Mouse (Mus musculus) CD4-positive, CD25-positive, alpha-beta regulatory T cell, adult 4 months (primary cell): ENCODE results near the gene Stam2. TPM values are rescaled to one million over a fixed set of nuclear protein-coding genes. Genes with fewer than 3 reads are reported as not detected.

ENCODE experiments used
- ATAC-seq: one replicate; pipeline ENCODE4 v1.8.0; 2017
- polyA plus RNA-seq, 2 experiments: library from polyadenylated mRNA; unstranded; fragments of 100-300 nt; shearing (Covaris generic); gene quantifications; one replicate each; pipeline ENCODE4 v1.2.1; 2017

The Stam2 gene
- polyA plus RNA-seq, result 10 to 100 TPM; 39.3 to 47.8 TPM

DNA sequence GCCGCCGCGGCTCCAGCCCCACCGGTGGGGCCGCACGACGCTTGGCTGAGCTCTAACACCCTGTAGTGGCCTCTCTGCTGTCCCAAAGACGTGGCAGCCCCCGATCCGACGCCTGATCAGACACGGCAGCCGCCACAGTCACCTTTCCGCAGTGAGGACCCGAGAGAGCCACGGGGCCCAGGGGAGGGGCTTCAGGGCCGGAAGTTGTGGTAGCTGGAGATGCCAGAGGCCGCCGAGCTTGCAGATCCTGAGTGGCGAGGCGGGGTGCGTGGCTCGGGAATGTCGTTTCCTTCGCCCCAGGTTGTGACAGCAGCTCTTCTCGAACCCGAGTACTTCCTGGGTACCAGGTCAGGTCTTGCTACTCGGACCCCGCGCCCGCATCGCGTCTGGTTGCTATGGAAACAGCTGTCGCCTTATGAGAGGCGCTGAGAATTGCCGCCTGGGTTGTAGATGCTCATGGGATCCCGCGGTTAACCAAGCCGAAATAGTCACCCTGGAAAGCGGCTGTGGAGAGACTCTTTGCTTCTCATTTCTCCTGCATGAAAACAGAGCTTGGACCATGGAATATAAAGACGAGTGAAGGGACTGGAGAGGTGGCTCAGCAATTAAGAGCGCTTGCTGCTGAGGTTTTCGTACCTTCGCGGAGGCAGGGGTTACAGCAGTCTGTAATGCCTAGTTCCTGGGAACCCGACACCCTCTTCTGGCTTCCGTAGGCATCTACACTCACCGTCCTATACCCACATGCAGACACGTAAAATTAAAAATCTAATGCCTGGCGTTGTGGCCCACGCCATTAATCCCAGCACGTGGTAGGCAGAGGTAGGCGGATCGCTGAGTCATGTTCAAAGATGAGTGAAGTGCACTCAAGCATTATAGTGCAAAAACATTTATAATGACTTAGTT, at the start of gene Stam2:
Gene Stam2, minus strand, starts transcription at position 26 of the 903 bp plus-strand sequence.
- ATAC-seq, result peak; percentile 95

- ATAC-seq, result no peak
These were observed 43.1 kb upstream of the Stam2 start for GRCm38 (mm10) chr2:52785106-52785721.

GRCm38 (mm10) chr2:52779987-52780386, 37.9 kb upstream of the Stam2 start:
- ATAC-seq, result no peak

DNA sequence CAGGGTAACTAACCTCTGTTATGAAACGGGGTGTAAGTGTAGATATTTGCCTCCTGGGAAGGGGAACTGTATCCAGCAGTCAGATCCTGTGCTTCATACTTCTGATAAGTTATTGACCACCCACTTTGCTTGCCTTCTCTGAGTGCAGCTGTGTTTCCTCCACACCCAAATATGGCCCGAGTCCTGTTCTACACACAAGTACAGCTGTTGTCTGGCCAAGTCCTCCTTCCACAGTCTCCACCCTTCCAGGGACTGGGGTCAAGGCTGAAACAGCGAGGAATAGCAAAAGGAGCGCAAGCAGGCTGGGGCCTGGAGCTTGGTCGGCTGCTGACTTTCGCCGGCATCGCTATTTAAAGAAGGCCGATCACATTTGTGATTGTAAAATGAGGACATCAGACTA, 37.3 kb upstream of the Stam2 start:
- no peak for ATAC-seq

GRCm38 (mm10) chr2:52777839-52778238, 35.8 kb upstream of the Stam2 start:
- ATAC-seq, result no peak

- ATAC-seq, result no peak
These were observed 32.3 kb upstream of the Stam2 start for GRCm38 (mm10) chr2:52774373-52774772.

DNA sequence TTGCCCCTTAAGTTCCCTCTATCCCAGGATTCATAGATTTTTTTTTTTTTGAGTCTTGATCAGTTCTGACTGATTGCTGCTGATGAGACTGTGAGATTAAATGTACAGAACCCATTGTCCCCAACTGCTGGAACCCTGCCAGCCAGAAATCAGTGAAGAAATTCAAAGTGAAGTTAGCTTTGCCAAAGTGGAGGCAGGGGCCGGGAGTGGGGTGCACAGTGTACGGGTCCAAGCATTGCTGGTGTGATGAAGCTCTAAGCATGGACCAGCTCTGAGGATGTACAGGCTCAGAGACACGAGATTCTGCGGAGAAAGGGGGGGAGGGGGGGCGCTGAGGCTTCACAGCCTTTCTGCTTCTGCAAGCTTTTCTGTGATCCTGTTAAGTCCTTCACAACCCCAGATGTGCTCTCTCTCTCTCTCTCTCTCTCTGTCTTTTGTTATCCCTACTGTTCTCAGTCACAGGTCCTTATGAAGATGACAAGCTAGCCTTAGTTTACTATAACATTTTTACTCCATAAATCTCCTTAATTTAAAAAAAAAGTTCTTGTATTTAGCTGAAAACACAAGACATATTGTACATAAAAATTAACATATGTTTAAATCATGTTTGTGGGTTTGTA, 30.8 kb upstream of the Stam2 start:
- ATAC-seq, result no peak

- ATAC-seq, result peak; percentile 34
These were observed 23.0 kb upstream of the Stam2 start for GRCm38 (mm10) chr2:52765130-52765529.

DNA sequence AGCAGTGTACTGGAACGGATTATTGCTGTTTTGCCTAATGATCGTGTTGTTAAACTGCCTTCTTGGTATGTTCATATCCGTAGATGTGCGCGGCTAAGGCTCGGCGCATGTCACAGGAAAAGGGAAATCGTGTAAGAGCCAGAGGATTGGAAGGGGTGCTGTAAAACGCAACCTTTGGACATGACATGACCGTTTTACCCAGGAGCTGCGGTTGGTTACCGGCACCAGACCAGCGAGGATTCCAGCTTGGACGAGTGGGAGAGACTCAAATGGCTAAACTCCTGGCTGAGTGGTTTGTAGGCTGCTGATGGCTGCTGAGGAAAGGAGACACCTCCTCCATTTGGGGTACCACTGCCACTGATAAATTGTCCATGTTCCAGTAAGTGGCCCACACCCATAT, 21.8 kb upstream of the Stam2 start:
- ATAC-seq, result no peak

- ATAC-seq, result peak; percentile 89
These were observed 21.1 kb upstream of the Stam2 start for GRCm38 (mm10) chr2:52763040-52763736.

DNA sequence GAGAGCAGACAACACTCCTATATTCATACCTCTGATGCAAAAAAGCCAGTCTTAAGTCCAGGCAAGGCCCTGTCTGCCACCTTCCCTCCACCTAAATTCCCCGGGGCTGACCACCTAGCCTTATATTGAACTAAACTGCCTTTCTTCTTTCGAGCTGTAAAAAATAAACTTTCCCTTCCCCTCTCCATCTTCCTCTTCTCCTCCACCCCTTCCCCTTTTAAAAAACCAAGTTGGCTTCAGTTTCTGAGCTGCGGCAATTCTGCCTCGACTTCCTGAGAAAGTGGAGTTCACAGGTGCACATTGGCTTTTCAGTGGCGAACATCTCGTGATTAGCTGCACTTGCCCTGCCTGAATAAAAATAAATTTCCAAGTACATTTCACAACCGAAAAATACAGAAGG, 20.4 kb upstream of the Stam2 start:
- ATAC-seq, result no peak

GRCm38 (mm10) chr2:52758627-52759026, 16.5 kb upstream of the Stam2 start:
- no peak for ATAC-seq

DNA sequence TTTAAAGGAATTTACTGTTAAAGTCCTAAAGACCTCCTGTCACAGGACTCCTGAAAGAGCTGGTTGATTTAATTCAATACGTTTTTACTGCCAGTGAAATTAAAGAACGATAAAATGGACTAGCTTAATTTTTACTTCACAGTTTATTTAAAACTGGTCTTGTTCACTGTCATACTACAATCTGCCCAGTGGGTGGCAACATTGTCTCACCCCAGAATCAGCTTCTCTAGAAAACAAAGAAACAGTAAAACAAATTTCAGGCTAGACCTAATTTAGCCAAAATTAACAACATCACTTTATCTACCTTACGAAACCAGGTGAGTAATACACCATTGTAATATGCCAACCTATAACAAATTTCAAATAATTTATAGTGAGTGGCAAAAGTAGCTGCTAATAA, 14.6 kb upstream of the Stam2 start:
- ATAC-seq, result peak; percentile 85

- ATAC-seq, result no peak
These were observed 11.7 kb upstream of the Stam2 start for GRCm38 (mm10) chr2:52753573-52754317.

DNA sequence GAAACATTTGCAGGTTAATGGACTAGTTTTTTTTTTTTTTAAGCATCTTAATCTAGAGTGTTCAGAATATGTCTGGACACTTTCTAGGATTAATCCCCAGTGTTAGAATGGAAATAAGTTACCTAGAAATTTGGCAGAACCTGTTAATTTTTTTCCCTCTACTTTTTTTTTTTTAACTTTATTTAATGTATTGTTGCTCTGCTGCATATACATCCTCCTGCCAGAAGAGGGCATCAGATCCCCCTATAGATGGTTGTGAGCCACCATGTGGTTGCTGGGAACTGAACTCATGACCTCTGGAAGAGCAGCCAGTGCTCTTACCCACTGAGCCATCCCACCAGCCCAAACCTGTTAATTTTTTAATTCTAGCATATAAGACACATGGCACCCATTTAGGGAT, 2.0 kb upstream of the Stam2 start:
- ATAC-seq, result no peak

GRCm38 (mm10) chr2:52741681-52742255, 313 bp downstream of the Stam2 start:
- peak; percentile 76 for ATAC-seq

DNA sequence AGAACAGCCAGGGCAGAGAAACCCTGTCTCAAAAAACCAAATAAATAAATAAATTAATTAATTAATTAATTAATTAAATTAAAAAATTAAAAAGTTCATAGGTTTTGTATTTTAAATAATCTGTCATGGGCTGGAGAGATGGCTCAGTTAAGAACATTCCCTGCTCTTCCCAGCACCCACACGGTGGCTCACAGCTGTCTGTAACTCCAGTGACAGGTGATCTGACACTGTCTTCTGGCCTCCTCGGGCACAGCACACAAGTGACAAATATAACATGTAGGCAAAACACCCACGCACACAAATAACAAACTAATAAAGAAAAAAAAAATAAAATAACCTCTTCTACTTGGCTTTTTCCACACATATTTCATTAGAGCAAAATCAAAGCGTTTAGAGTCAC, 1.5 kb downstream of the Stam2 start:
- no peak for ATAC-seq

- ATAC-seq, result no peak
These were observed 7.6 kb downstream of the Stam2 start for GRCm38 (mm10) chr2:52734504-52734903.

DNA sequence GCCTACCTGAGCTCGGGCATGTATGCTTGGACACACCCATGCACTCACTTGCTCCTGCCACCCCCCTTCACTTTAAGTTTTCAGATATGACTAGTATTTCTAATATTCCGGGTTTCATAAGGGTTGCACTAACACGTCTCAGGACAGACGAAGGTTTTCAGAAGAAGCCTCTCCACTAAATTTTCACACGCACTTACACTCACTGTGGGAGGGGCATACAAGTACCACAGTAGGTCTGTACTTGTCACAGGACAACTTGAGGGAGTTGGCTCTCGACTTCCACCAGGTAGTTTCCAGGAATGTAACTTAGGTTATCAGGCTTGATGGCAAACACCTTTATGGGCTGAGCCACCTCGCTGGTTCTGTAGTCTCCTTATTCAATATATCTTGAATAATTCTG, 8.4 kb downstream of the Stam2 start:
- no peak for ATAC-seq

- no peak for ATAC-seq
These were observed 9.5 kb downstream of the Stam2 start for GRCm38 (mm10) chr2:52732611-52733010.

- ATAC-seq, result peak; percentile 98
These were observed 10.1 kb downstream of the Stam2 start for GRCm38 (mm10) chr2:52732001-52732400.

GRCm38 (mm10) chr2:52730891-52731290, 11.2 kb downstream of the Stam2 start:
- ATAC-seq, result no peak
